Mouse (Mus musculus): Measurements from ENCODE around the gene Tmem233. TPM values are rescaled to one million over a fixed set of nuclear protein-coding genes. Genes with fewer than 3 reads are reported as not detected.

Gene Tmem233
- total and polyA plus RNA-seq, 2 experiments from 2014 or later = not detected

- ATAC-seq (ENCODE audit: insufficient read depth, low read depth) (no peak), DNase-seq (ENCODE audit: low spot score) (no peak)
- 66% methylated on average over 2 of the region's 2 CpGs for WGBS
- H3K4me1 ChIP-seq (ENCODE audit: control insufficient read depth, insufficient read depth) = no peaks in the 10 kb centered on the region
- H3K4me3 ChIP-seq (ENCODE audit: low read depth, low read length) = no peak overlapping the region
- H3K27ac ChIP-seq (ENCODE audit: low read depth) = no peak overlapping the region
- H3K9ac ChIP-seq (replicated peaks; ENCODE audit: low read depth, low read length) = no peak overlapping the region
- H3K27me3 ChIP-seq (ENCODE audit: control insufficient read depth, insufficient read depth, low read length) = no peaks in the 10 kb centered on the region
- H3K9me3 ChIP-seq (replicated peaks; ENCODE audit: control insufficient read depth, low read length) = no peaks in the 10 kb centered on the region
- no peak overlapping the region for H3K4me2 ChIP-seq (ENCODE audit: low read depth, low read length)
- H3K36me3 ChIP-seq (replicated peaks; ENCODE audit: control insufficient read depth, insufficient read depth, low read length) = peaks cover 31% of the 10 kb centered on the region
- TF ChIP-seq CTCF (IDR thresholded peaks at IDR 0.05; ENCODE audit: low read depth) (no peak), EP300 (IDR thresholded peaks at IDR 0.05; ENCODE audit: low read depth) (no peak)
Measured at GRCm38 (mm10) chr5:116009884-116010627, 73.0 kb downstream of the Tmem233 start.

DNA sequence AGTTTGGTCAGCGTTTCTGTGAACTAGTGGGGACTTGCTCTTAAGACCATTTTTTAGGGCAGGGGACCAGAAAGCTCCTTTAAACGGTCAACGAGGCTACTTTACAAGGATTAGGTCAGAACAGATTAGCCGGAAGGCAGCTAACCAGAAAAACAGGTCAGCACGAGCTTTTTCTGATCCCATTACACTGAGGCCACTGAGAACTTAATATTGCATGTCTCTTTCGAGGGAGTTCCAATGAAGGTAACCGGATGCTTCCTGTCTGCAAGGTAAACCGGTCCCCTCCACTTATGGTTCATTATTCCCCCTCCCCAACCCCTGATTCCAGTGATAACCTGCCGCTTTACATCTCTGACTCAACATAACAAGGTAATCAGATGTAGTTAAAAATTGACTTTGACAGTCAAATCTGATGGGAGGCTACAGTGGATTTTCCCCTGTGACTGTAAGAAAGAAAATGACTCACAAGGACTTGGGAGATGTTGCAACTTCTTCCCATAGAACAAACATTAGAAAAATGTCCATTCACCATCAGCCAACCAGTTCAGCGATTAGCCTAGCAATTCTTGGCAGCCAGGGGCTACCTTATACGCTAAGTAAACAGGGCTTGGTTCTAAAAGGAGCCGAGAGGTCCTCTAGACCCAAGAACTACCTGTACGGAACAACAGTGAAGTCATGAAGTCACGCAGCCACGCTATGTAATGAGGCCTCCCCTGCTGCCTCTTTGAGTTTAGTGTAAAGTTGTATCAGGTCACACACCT lies 73.8 kb downstream of the Tmem233 start:
- no peaks in the 10 kb centered on the region for H3K4me1 ChIP-seq (ENCODE audit: control insufficient read depth, insufficient read depth)
- DNase-seq (ENCODE audit: low spot score) = no peak
- H3K4me2 ChIP-seq (ENCODE audit: low read depth, low read length) = no peak overlapping the region
- H3K4me3 ChIP-seq (ENCODE audit: low read depth, low read length) = no peak overlapping the region
- TF ChIP-seq CTCF (IDR thresholded peaks at IDR 0.05; ENCODE audit: low read depth) (no peak), EP300 (IDR thresholded peaks at IDR 0.05; ENCODE audit: low read depth) (no peak)
- no peak overlapping the region for H3K27ac ChIP-seq (ENCODE audit: low read depth)
- H3K9me3 ChIP-seq (replicated peaks; ENCODE audit: control insufficient read depth, low read length) = no peaks in the 10 kb centered on the region
- H3K27me3 ChIP-seq (ENCODE audit: control insufficient read depth, insufficient read depth, low read length) = no peaks in the 10 kb centered on the region
- no peak for ATAC-seq (ENCODE audit: insufficient read depth, low read depth)
- WGBS = 82% methylated on average over 15 of the region's 15 CpGs
- H3K9ac ChIP-seq (replicated peaks; ENCODE audit: low read depth, low read length) = no peak overlapping the region
- H3K36me3 ChIP-seq (replicated peaks; ENCODE audit: control insufficient read depth, insufficient read depth, low read length) = peaks cover 23% of the 10 kb centered on the region

DNA sequence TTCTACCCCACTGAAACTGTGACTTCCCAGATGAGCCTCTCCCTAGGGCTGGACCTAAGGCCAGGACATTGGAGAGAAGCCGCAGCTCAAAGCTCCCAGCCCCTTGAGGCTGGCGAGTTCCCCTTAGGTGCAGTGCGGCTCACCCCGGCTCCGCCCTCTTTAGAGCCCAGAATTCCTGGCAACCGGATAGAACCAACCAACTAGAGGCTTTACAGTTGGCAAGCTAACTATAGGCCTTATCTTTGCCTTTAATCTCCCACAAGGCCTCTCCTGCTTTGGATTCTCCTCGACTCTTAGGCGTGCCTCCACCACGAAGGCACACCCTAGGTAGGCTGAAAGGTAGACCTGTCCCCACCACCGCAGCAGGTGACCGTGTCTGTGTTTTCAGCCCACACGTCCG lies 75.3 kb downstream of the Tmem233 start:
- ATAC-seq (ENCODE audit: insufficient read depth, low read depth) = no peak
- WGBS = 77% methylated on average over 13 of the region's 13 CpGs

GRCm38 (mm10) chr5:116006324-116007099 lies 76.5 kb downstream of the Tmem233 start:
- no peaks in the 10 kb centered on the region for H3K9me3 ChIP-seq (replicated peaks; ENCODE audit: control insufficient read depth, low read length)
- 67% methylated on average over 22 of the region's 22 CpGs for WGBS
- peaks cover 7% of the 10 kb centered on the region; the same call in 1 of the 2 replicates for H3K36me3 ChIP-seq (replicated peaks; ENCODE audit: control insufficient read depth, insufficient read depth, low read length)
- DNase-seq (ENCODE audit: low spot score) = no peak
- H3K27ac ChIP-seq (ENCODE audit: low read depth) = no peak overlapping the region
- no peaks in the 10 kb centered on the region for H3K4me1 ChIP-seq (ENCODE audit: control insufficient read depth, insufficient read depth)
- TF ChIP-seq EP300 (IDR thresholded peaks at IDR 0.05; ENCODE audit: low read depth) (no peak), CTCF (IDR thresholded peaks at IDR 0.05; ENCODE audit: low read depth) (no peak)
- no peak overlapping the region for H3K9ac ChIP-seq (replicated peaks; ENCODE audit: low read depth, low read length)
- H3K4me2 ChIP-seq (ENCODE audit: low read depth, low read length) = no peak overlapping the region
- ATAC-seq (ENCODE audit: insufficient read depth, low read depth) = no peak
- H3K27me3 ChIP-seq (ENCODE audit: control insufficient read depth, insufficient read depth, low read length) = no peaks in the 10 kb centered on the region
- no peak overlapping the region for H3K4me3 ChIP-seq (ENCODE audit: low read depth, low read length)

More for the DNA sequence above, 75.3 kb downstream of the Tmem233 start:
- H3K4me3 ChIP-seq (ENCODE audit: low read depth, low read length) = no peak overlapping the region
- H3K4me2 ChIP-seq (ENCODE audit: low read depth, low read length) = no peak overlapping the region
- DNase-seq (ENCODE audit: low spot score) = no peak
- no peaks in the 10 kb centered on the region for H3K27me3 ChIP-seq (ENCODE audit: control insufficient read depth, insufficient read depth, low read length)
- no peaks in the 10 kb centered on the region for H3K9me3 ChIP-seq (replicated peaks; ENCODE audit: control insufficient read depth, low read length)
- TF ChIP-seq EP300 (IDR thresholded peaks at IDR 0.05; ENCODE audit: low read depth) (no peak), CTCF (IDR thresholded peaks at IDR 0.05; ENCODE audit: low read depth) (no peak)
- peaks cover 7% of the 10 kb centered on the region; the same call in 1 of the 2 replicates for H3K36me3 ChIP-seq (replicated peaks; ENCODE audit: control insufficient read depth, insufficient read depth, low read length)
- H3K4me1 ChIP-seq (ENCODE audit: control insufficient read depth, insufficient read depth) = no peaks in the 10 kb centered on the region
- no peak overlapping the region for H3K27ac ChIP-seq (ENCODE audit: low read depth)
- H3K9ac ChIP-seq (replicated peaks; ENCODE audit: low read depth, low read length) = no peak overlapping the region

DNA sequence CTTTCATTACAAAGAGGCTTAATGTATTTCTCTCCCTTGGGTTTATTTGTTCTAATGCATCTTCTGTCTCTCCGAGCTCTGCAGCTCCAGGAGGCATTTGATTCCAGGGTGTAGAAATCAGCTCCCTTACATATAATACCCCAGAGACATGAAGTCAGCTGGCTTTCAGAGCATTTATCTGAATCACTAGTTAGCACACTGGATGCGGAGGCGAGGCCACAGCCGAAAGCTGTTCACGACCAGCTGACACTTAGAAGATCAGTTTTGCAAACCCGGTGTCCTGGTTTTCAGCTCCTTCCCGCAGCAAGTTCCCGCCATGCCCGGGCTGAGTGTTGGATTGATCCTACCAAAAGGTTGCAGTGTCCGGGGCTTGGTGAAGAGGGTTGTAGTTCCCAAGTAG lies 78.8 kb downstream of the Tmem233 start:
- H3K9me3 ChIP-seq (replicated peaks; ENCODE audit: control insufficient read depth, low read length) = no peaks in the 10 kb centered on the region
- no peak overlapping the region for H3K27ac ChIP-seq (ENCODE audit: low read depth)
- no peak overlapping the region for H3K9ac ChIP-seq (replicated peaks; ENCODE audit: low read depth, low read length)
- DNase-seq (ENCODE audit: low spot score) = no peak
- TF ChIP-seq EP300 (IDR thresholded peaks at IDR 0.05; ENCODE audit: low read depth) (no peak), CTCF (IDR thresholded peaks at IDR 0.05; ENCODE audit: low read depth) (no peak)
- ATAC-seq (ENCODE audit: insufficient read depth, low read depth) = no peak
- 81% methylated on average over 10 of the region's 10 CpGs for WGBS
- H3K4me1 ChIP-seq (ENCODE audit: control insufficient read depth, insufficient read depth) = no peaks in the 10 kb centered on the region
- H3K27me3 ChIP-seq (ENCODE audit: control insufficient read depth, insufficient read depth, low read length) = no peaks in the 10 kb centered on the region
- H3K36me3 ChIP-seq (replicated peaks; ENCODE audit: control insufficient read depth, insufficient read depth, low read length) = peaks cover 7% of the 10 kb centered on the region
- H3K4me3 ChIP-seq (ENCODE audit: low read depth, low read length) = no peak overlapping the region
- H3K4me2 ChIP-seq (ENCODE audit: low read depth, low read length) = no peak overlapping the region

Measured in heart, postnatal 0 days (tissue).